Mouse (Mus musculus) ovary, adult 2 months (tissue): ENCODE measurements around the gene Spa17. TPM values are rescaled to one million over a fixed set of nuclear protein-coding genes. Genes with fewer than 3 reads are reported as not detected.

Experiments
- polyA plus RNA-seq: library from polyadenylated mRNA; depleted of rRNA; stranded (reverse); fragments of >200 nt; gene quantifications from 2 replicates; pipeline ENCODE4 v1.2.3, GENCODE M21; 2012; rRNA removed

The Spa17 gene
- polyA plus RNA-seq = 1.5 and 1.6 TPM in 2 replicates

GRCm38 (mm10) chr9:37613182-37613910 lies at the start of gene Spa17:
Gene Spa17, minus strand, starts transcription at chr9:37613722.

GRCm38 (mm10) chr9:37656931-37657481 lies 43.5 kb upstream of the Spa17 start, which contains the start of gene Tbrg1:
Gene Tbrg1, minus strand, starts transcription at chr9:37657312.

GRCm38 (mm10) chr9:37554838-37555748 lies 58.4 kb downstream of the Spa17 start, which contains the start of gene Siae:
Gene Siae, plus strand, starts transcription at chr9:37555698.

Other genes starting within 250 kb of the Spa17 start
- 1.5 and 1.7 TPM in 2 replicates for gene Hepacam, start 246.4 kb downstream of the Spa17 start, polyA plus RNA-seq
- gene Robo4, start 211.8 kb downstream of the Spa17 start, polyA plus RNA-seq = 25.9 and 28.8 TPM in 2 replicates
- 1.1 and 2.7 TPM in 2 replicates for gene Robo3, start 180.5 kb downstream of the Spa17 start, polyA plus RNA-seq
- gene Msantd2, start 124.4 kb downstream of the Spa17 start, polyA plus RNA-seq = 37.7 and 63.0 TPM in 2 replicates
- gene Esam, start 85.6 kb downstream of the Spa17 start, polyA plus RNA-seq = 52.3 and 56.8 TPM in 2 replicates
- 7.2 and 10.3 TPM in 2 replicates for gene Vsig2, start 74.5 kb downstream of the Spa17 start, polyA plus RNA-seq
- 9.3 and 12.9 TPM in 2 replicates for gene Nrgn, start 60.8 kb downstream of the Spa17 start, polyA plus RNA-seq
- 7.4 and 10.4 TPM in 2 replicates for gene Siae, start 58.0 kb downstream of the Spa17 start, polyA plus RNA-seq
- 45.1 and 55.5 TPM in 2 replicates for gene Tbrg1, start 43.6 kb upstream of the Spa17 start, polyA plus RNA-seq
- gene Panx3, start 55.5 kb upstream of the Spa17 start, polyA plus RNA-seq = 0.13 and 0.24 TPM in 2 replicates
- not detected in 2 replicates for gene Olfr160, start 102.5 kb upstream of the Spa17 start, polyA plus RNA-seq
- 0.18 TPM in 1 of 2 replicates, not detected in the other for gene Olfr874, start 131.4 kb upstream of the Spa17 start, polyA plus RNA-seq
- gene Olfr875, start 158.1 kb upstream of the Spa17 start, polyA plus RNA-seq = 0.33 and 0.42 TPM in 2 replicates
- not detected in 2 replicates for gene Olfr876, start 189.3 kb upstream of the Spa17 start, polyA plus RNA-seq
- 0.29 TPM in 1 of 2 replicates, not detected in the other for gene Olfr877, start 240.5 kb upstream of the Spa17 start, polyA plus RNA-seq